Mouse (Mus musculus): Measurements from ENCODE around the gene Tmem41b. TPM values are rescaled to one million over a fixed set of nuclear protein-coding genes. Genes with fewer than 3 reads are reported as not detected.

Gene Tmem41b
- polyA plus RNA-seq, 1 experiment from 2014 or later, result 72.0 TPM

- H3K9ac ChIP-seq, result no peak overlapping the region
- no peak overlapping the region for H3K27ac ChIP-seq
- no peak overlapping the region for H3K4me2 ChIP-seq (replicated peaks)
- H3K27me3 ChIP-seq, result no peaks in the 10 kb centered on the region
- H3K4me1 ChIP-seq, result peaks cover 25% of the 10 kb centered on the region
- WGBS, result 71% methylated on average over 6 of the region's 6 CpGs
- no peaks in the 10 kb centered on the region for H3K36me3 ChIP-seq
- H3K9me3 ChIP-seq (replicated peaks), result no peaks in the 10 kb centered on the region
- no peak for ATAC-seq (ENCODE audit: low FRiP score)
- H3K4me3 ChIP-seq, result no peak overlapping the region
These were observed 31.9 kb downstream of the Tmem41b start for GRCm38 (mm10) chr7:109954622-109955401.

GRCm38 (mm10) chr7:109951297-109951696, 35.4 kb downstream of the Tmem41b start:
- Histone ChIP-seq H3K9ac (no peak overlapping the region), H3K4me3 (no peak overlapping the region), H3K9me3 (replicated peaks) (no peaks in the 10 kb centered on the region), H3K4me1 (peaks cover 3% of the 10 kb centered on the region; the same call in 1 of the 2 replicates), H3K27me3 (no peaks in the 10 kb centered on the region), H3K27ac (no peak overlapping the region), H3K4me2 (replicated peaks) (no peak overlapping the region), H3K36me3 (no peaks in the 10 kb centered on the region)
- whole genome bisulfite sequencing, result 89% methylated on average over 4 of the region's 4 CpGs
- ATAC-seq (ENCODE audit: low FRiP score), result no peak

- no peak overlapping the region for H3K4me2 ChIP-seq (replicated peaks)
- no peaks in the 10 kb centered on the region for H3K36me3 ChIP-seq
- ATAC-seq (ENCODE audit: low FRiP score), result no peak
- H3K4me3 ChIP-seq, result no peak overlapping the region
- no peaks in the 10 kb centered on the region for H3K4me1 ChIP-seq
- H3K27me3 ChIP-seq, result no peaks in the 10 kb centered on the region
- no peak overlapping the region for H3K9ac ChIP-seq
- H3K9me3 ChIP-seq (replicated peaks), result no peaks in the 10 kb centered on the region
- no peak overlapping the region for H3K27ac ChIP-seq
- WGBS, result 64% methylated on average over 6 of the region's 6 CpGs
These were observed 42.2 kb downstream of the Tmem41b start for GRCm38 (mm10) chr7:109944421-109945034.

- H3K4me1 ChIP-seq, result peaks cover 13% of the 10 kb centered on the region
- H3K27ac ChIP-seq, result no peak overlapping the region
- H3K36me3 ChIP-seq, result peaks cover 59% of the 10 kb centered on the region
- no peak overlapping the region for H3K4me2 ChIP-seq (replicated peaks)
- H3K9ac ChIP-seq, result no peak overlapping the region
- H3K4me3 ChIP-seq, result no peak overlapping the region
- no peak for ATAC-seq (ENCODE audit: low FRiP score)
- no peaks in the 10 kb centered on the region for H3K27me3 ChIP-seq
- no peaks in the 10 kb centered on the region for H3K9me3 ChIP-seq (replicated peaks)
These were observed 57.1 kb downstream of the Tmem41b start for GRCm38 (mm10) chr7:109929628-109930027.

- ATAC-seq (ENCODE audit: low FRiP score), result no peak
- Histone ChIP-seq H3K36me3 (peaks cover 52% of the 10 kb centered on the region), H3K27me3 (no peaks in the 10 kb centered on the region), H3K4me3 (no peak overlapping the region), H3K9ac (no peak overlapping the region), H3K27ac (no peak overlapping the region), H3K4me1 (peaks cover 13% of the 10 kb centered on the region), H3K4me2 (replicated peaks) (no peak overlapping the region), H3K9me3 (replicated peaks) (no peaks in the 10 kb centered on the region)
- 91% methylated on average over 6 of the region's 6 CpGs for WGBS
These were observed 58.4 kb downstream of the Tmem41b start for GRCm38 (mm10) chr7:109928365-109928764.

- H3K4me2 ChIP-seq (replicated peaks), result no peak overlapping the region
- H3K4me1 ChIP-seq, result peaks cover 13% of the 10 kb centered on the region
- WGBS, result 71% methylated on average over 2 of the region's 2 CpGs
- H3K4me3 ChIP-seq, result no peak overlapping the region
- H3K27ac ChIP-seq, result no peak overlapping the region
- no peaks in the 10 kb centered on the region for H3K27me3 ChIP-seq
- ATAC-seq (ENCODE audit: low FRiP score), result no peak
- H3K9ac ChIP-seq, result no peak overlapping the region
- no peaks in the 10 kb centered on the region for H3K9me3 ChIP-seq (replicated peaks)
- peaks cover 54% of the 10 kb centered on the region for H3K36me3 ChIP-seq
These were observed 61.8 kb downstream of the Tmem41b start for GRCm38 (mm10) chr7:109924965-109925364.

GRCm38 (mm10) chr7:109922889-109923288, 63.8 kb downstream of the Tmem41b start:
- Histone ChIP-seq H3K36me3 (peaks cover 63% of the 10 kb centered on the region), H3K4me3 (no peak overlapping the region), H3K9me3 (replicated peaks) (no peaks in the 10 kb centered on the region), H3K4me2 (replicated peaks) (no peak overlapping the region), H3K27me3 (no peaks in the 10 kb centered on the region), H3K4me1 (peaks cover 13% of the 10 kb centered on the region), H3K9ac (no peak overlapping the region), H3K27ac (no peak overlapping the region)
- WGBS, result 96% methylated on average over 4 of the region's 4 CpGs
- ATAC-seq (ENCODE audit: low FRiP score), result no peak

Other genes with a start within 250 kb of the Tmem41b start
- gene Tmem9b, start 234.1 kb downstream of the Tmem41b start, polyA plus RNA-seq (2016; fragmentation: Nextera tagmentation; extraction: Ambion mirVana), result 62.5 and 69.9 TPM in 2 replicates
- 1.3 and 1.4 TPM in 2 replicates for gene Nrip3, start 204.9 kb downstream of the Tmem41b start, polyA plus RNA-seq (2016; fragmentation: Nextera tagmentation; extraction: Ambion mirVana)
- 2.4 and 3.6 TPM in 2 replicates for gene Scube2, start 121.2 kb downstream of the Tmem41b start, polyA plus RNA-seq (2016; fragmentation: Nextera tagmentation; extraction: Ambion mirVana)
- 54.4 and 56.5 TPM in 2 replicates for gene Dennd5a, start 26.5 kb downstream of the Tmem41b start, polyA plus RNA-seq (2016; fragmentation: Nextera tagmentation; extraction: Ambion mirVana)
- 47.1 and 47.9 TPM in 2 replicates for gene Ipo7, start 31.3 kb upstream of the Tmem41b start, polyA plus RNA-seq (2016; fragmentation: Nextera tagmentation; extraction: Ambion mirVana)
- 23.5 and 23.7 TPM in 2 replicates for gene Zfp143, start 74.3 kb upstream of the Tmem41b start, polyA plus RNA-seq (2016; fragmentation: Nextera tagmentation; extraction: Ambion mirVana)
- 26.3 and 27.1 TPM in 2 replicates for gene Wee1, start 135.1 kb upstream of the Tmem41b start, polyA plus RNA-seq (2016; fragmentation: Nextera tagmentation; extraction: Ambion mirVana)
- gene Swap70, start 234.8 kb upstream of the Tmem41b start, polyA plus RNA-seq (2016; fragmentation: Nextera tagmentation; extraction: Ambion mirVana), result 20.7 and 23.3 TPM in 2 replicates

Data from hindbrain, embryonic 12.5 days (tissue).